In genomic region chr8:49030255-49030654, GRCm38 (mm10) we compare ENCODE assay signal across 20 mouse cellular contexts.
A peak's percentile ranks its signal among the peaks of the same experiment; 100 is the strongest.
DNase-seq lines count a peak whose midpoint lies in the region; ATAC-seq and TF ChIP-seq lines count a peak whose summit lies in the region.
"Had no signal": no experiment of that assay in that cellular context is flagged by ENCODE, and none has a peak within 500 bp of the region (broad histone marks: within the 10 kb centered on the region; RNA-seq: fewer than 3 reads in every experiment).

No protein-coding gene starts in this region.

- no peak overlapping the region for H3K4me2 ChIP-seq in midbrain, embryonic 14.5 days (ENCODE audit: low read length)
- no peak overlapping the region for H3K4me2 ChIP-seq in midbrain, embryonic 16.5 days (ENCODE audit: low read length)
- H3K4me2 ChIP-seq: embryonic facial prominence, embryonic 12.5 days; forebrain, embryonic 13.5 days; forebrain, embryonic 15.5 days had no signal

- H3K9ac ChIP-seq in midbrain, embryonic 14.5 days (replicated peaks; ENCODE audit: low read length): no peak overlapping the region
- no peak overlapping the region for H3K9ac ChIP-seq in midbrain, embryonic 16.5 days (ENCODE audit: low read depth, low read length)
- H3K9ac ChIP-seq: embryonic facial prominence, embryonic 12.5 days; forebrain, embryonic 13.5 days; forebrain, embryonic 15.5 days; forebrain, postnatal 0 days had no signal

- no peak for ATAC-seq in midbrain, embryonic 14.5 days (ENCODE audit: low FRiP score, low TSS enrichment)
- ATAC-seq in midbrain, embryonic 16.5 days: no peak
- ATAC-seq: forebrain, embryonic 13.5 days; forebrain, embryonic 15.5 days; forebrain, postnatal 0 days had no signal

- H3K4me1 ChIP-seq in midbrain, embryonic 14.5 days (ENCODE audit: control insufficient read depth, insufficient read depth, low read length): no peaks in the 10 kb centered on the region
- H3K4me1 ChIP-seq in midbrain, embryonic 16.5 days (ENCODE audit: control insufficient read depth, insufficient read depth, low read length): no peaks in the 10 kb centered on the region
- H3K4me1 ChIP-seq in heart, embryonic 10.5 days: no peaks in the 10 kb centered on the region
- H3K4me1 ChIP-seq: embryonic facial prominence, embryonic 12.5 days; forebrain, embryonic 13.5 days; forebrain, embryonic 15.5 days had no signal

- H3K27ac ChIP-seq in midbrain, embryonic 14.5 days (replicated peaks; ENCODE audit: low read depth, low read length): no peak overlapping the region
- H3K27ac ChIP-seq in midbrain, embryonic 16.5 days (ENCODE audit: low read length): no peak overlapping the region
- no peak overlapping the region for H3K27ac ChIP-seq in heart, embryonic 10.5 days
- H3K27ac ChIP-seq in gastrocnemius, adult 2 months: no peak overlapping the region
- H3K27ac ChIP-seq: embryonic facial prominence, embryonic 10.5 days; embryonic facial prominence, embryonic 12.5 days; forebrain, embryonic 13.5 days; forebrain, embryonic 15.5 days had no signal

- 9% methylated on average over 5 of the region's 5 CpGs for WGBS in midbrain, embryonic 14.5 days
- 27% methylated on average over 5 of the region's 5 CpGs for WGBS in midbrain, embryonic 16.5 days
- WGBS in heart, embryonic 10.5 days: 76% methylated on average over 5 of the region's 5 CpGs

- intact Hi-C loops in gastrocnemius, adult 2 months (cut with DNase I): loop anchor here (10.0 kb wide), 1 partner anchor 345 kb away; no protein-coding TSS in a partner anchor

- H3K9me3 ChIP-seq in midbrain, embryonic 14.5 days (ENCODE audit: control insufficient read depth, low read length): no peaks in the 10 kb centered on the region
- H3K9me3 ChIP-seq in midbrain, embryonic 16.5 days (replicated peaks; ENCODE audit: control insufficient read depth, low read length, poor library complexity, severe bottlenecking): no peaks in the 10 kb centered on the region
- no peaks in the 10 kb centered on the region for H3K9me3 ChIP-seq in heart, embryonic 10.5 days
- H3K9me3 ChIP-seq: embryonic facial prominence, embryonic 10.5 days; embryonic facial prominence, embryonic 12.5 days; forebrain, embryonic 13.5 days; forebrain, embryonic 15.5 days had no signal

- no peak for TF ChIP-seq CTCF in gastrocnemius, adult 2 months (IDR thresholded peaks at IDR 0.05)

- no peak overlapping the region for H3K4me3 ChIP-seq in midbrain, embryonic 14.5 days (replicated peaks; ENCODE audit: low read depth, low read length)
- no peak overlapping the region for H3K4me3 ChIP-seq in midbrain, embryonic 16.5 days (ENCODE audit: low read depth, low read length)
- no peak overlapping the region for H3K4me3 ChIP-seq in heart, embryonic 10.5 days
- H3K4me3 ChIP-seq in gastrocnemius, adult 2 months: no peak overlapping the region
- H3K4me3 ChIP-seq: embryonic facial prominence, embryonic 10.5 days; embryonic facial prominence, embryonic 12.5 days; forebrain, embryonic 13.5 days; forebrain, embryonic 15.5 days had no signal

- no peaks in the 10 kb centered on the region for H3K36me3 ChIP-seq in midbrain, embryonic 14.5 days (ENCODE audit: control insufficient read depth, insufficient read depth, low read length)
- no peaks in the 10 kb centered on the region for H3K36me3 ChIP-seq in midbrain, embryonic 16.5 days (ENCODE audit: control insufficient read depth, insufficient read depth, low read length)
- H3K36me3 ChIP-seq in heart, embryonic 10.5 days: no peaks in the 10 kb centered on the region
- H3K36me3 ChIP-seq: embryonic facial prominence, embryonic 10.5 days; embryonic facial prominence, embryonic 12.5 days; forebrain, embryonic 15.5 days had no signal

- DNase-seq in midbrain, embryonic 14.5 days: peak; percentile 11
- DNase-seq in embryo, embryonic 10 days (ENCODE audit: low spot score): peak; percentile 40
- DNase-seq in embryo, embryonic 11 days: peak; percentile 22
- peak; percentile 30 for DNase-seq in mesoderm, embryonic 11.5 days (ENCODE audit: low read depth, low spot score)
- no peak for DNase-seq in heart, embryonic 10.5 days (ENCODE audit: low spot score)
- no peak for DNase-seq in gastrocnemius, adult 2 months
- no peak for DNase-seq in cerebellum, postnatal 25 days
- DNase-seq: adrenal gland, adult 2 months; adrenal gland, postnatal 10 days; adrenal gland, postnatal 25 days; cerebellum, adult 11-12 months; cerebellum, adult 8-10 months; cerebellum, adult 9-11 months; cerebellum, postnatal 14 days; forebrain, postnatal 0 days had no signal

- no peaks in the 10 kb centered on the region for H3K27me3 ChIP-seq in midbrain, embryonic 14.5 days (ENCODE audit: control insufficient read depth, insufficient read depth, low read length)
- no peaks in the 10 kb centered on the region for H3K27me3 ChIP-seq in midbrain, embryonic 16.5 days (ENCODE audit: control insufficient read depth, insufficient read depth, low read depth, low read length)
- no peaks in the 10 kb centered on the region for H3K27me3 ChIP-seq in heart, embryonic 10.5 days (ENCODE audit: insufficient read depth, poor library complexity, severe bottlenecking)
- H3K27me3 ChIP-seq: embryonic facial prominence, embryonic 12.5 days; forebrain, embryonic 13.5 days; forebrain, embryonic 15.5 days had no signal

Comparison
In these comparisons a context has a peak if more than half of its experiments do, and no peak if none do; other contexts are left out.
1. DNase-seq: peak in midbrain, embryonic 14.5 days (single experiment), embryo, embryonic 10 days (single experiment), embryo, embryonic 11 days (single experiment) and mesoderm, embryonic 11.5 days (single experiment); none in heart, embryonic 10.5 days (single experiment), gastrocnemius, adult 2 months (single experiment) and cerebellum, postnatal 25 days (0 of 2).